Mouse (Mus musculus) embryo, embryonic 10 days (tissue): ENCODE data around the gene Babam1.
"Not testable (repeated sequence)": the region's sequence is repeated elsewhere in the genome, so short reads cannot be mapped to it uniquely, and the experiment has no call there.

ENCODE experiments used
- DNase-seq: peaks from one replicate; pipeline ENCODE4 v3.0.0-alpha.2; 2015; ENCODE audit warnings: low spot score

Gene Babam1

DNA sequence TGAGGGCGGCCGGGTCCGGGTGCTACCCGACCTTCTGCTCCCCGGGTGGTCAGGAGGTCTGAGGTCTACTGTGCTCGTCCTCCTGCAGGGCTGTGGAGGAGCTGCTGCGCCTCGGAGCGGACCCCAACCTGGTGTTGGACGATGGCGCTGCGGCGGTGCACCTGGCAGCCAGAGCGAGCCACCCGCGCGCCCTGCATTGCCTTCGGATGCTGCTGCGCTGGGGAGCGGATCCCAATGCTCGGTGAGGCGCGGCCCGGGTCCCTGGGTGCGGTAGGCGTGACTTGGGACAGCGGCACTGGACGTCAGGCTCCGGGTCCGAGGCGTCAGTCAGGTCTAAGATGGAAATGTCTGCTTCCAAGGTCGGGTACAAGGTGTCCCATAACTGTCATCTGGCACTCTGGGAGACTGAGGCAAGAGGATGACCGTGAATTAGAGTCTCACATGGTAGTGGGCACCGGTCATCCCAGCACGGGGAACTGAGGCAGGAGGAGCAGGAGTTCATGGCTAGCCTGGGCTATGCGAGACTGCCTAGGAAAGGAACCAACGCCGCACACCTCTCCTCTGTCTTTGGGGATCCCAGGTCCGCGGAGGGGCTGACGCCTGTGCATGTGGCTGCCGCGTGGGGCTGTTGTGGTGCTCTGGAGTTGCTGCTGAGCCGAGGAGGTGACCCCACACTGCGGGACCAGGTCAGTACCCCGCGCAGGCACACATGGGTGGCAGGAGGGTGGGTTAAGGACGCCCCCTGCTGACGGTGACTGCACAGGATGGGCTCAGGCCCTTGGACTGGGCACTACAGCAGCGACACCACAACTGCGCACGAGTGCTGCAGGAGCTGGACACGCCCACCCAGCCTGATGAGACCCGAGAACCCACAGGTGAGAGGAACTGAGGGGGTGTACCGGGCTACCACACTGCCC is 9.7 kb downstream of the Babam1 start:
- peak; percentile 92 for DNase-seq

DNA sequence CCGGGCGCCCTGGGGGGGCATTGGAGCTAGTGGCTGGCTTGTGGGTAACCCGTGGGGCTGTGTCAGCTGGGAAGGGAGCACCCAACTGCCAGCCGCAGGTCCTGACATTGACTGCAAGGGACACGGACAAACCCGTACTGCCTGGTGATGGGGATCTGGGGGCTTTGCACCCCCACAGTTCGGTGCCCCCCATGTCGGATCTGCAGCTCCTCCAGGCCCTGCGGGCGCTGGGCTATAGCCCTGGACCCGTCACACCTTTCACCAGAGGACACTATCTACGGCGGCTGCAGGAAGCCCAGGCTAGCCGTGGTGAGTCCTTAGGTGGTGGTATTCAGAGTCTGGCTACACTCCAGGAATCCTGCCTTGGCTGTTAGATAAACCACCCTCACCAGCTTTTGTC is 10.8 kb downstream of the Babam1 start:
- no peak for DNase-seq

- no peak for DNase-seq
These were observed 11.6 kb downstream of the Babam1 start for GRCm38 (mm10) chr8:71408231-71408630.

DNA sequence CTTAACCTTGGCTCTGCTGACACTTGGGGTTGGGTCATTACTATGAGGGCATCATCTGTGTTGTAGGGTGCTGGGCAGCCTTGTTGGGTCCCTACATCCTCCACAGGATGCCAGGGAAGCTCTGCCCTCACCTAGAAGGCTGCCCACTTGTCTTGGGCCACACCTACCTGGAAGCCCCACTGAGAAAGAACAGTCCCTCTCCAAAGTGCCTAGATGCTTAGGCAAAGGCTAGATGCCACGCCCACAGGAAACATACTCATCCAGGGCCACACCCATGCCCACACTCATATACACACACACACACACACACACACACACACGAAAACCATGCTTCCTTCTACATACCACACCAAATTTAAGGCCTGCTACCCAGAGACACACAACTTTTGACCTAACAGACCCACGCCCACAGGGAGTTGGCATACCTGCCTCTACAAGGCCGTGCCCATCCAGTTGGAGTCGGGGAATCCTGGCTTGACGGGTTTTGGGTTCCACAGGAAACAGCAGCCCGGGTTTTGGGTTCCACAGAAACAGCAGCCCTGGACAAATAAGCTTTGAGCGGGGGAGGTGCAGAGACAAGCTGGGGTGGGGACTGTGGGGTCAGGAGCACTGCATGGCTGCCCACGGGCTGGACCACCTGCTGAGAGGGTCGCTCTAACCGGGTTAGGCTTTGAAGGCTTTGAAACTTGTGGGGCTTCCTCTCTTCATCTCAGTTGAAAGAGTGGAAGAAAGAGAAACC is 15.0 kb downstream of the Babam1 start:
- DNase-seq: no peak

- no peak for DNase-seq
These were observed 25.5 kb downstream of the Babam1 start for GRCm38 (mm10) chr8:71422121-71422520.

DNA sequence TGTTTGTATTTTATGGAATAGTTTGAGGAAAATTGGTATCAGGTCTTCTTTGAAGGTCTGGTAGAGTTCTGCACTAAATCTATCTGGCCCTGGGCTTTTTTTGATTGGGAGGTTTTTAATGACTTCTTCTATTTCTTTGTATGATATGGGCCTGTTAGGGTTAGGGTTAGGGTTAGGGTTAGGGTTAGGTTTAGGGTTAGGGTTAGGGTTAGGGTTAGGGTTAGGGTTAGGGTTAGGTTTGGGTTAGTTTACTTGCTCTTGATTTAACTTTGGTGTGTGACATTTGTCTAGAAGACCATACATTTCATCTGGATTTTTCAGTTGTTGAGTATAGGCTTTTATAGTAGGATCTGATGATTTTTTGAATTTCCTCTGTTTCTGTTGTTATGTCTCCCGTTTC is 36.3 kb downstream of the Babam1 start:
- not testable (repeated sequence) for DNase-seq

DNA sequence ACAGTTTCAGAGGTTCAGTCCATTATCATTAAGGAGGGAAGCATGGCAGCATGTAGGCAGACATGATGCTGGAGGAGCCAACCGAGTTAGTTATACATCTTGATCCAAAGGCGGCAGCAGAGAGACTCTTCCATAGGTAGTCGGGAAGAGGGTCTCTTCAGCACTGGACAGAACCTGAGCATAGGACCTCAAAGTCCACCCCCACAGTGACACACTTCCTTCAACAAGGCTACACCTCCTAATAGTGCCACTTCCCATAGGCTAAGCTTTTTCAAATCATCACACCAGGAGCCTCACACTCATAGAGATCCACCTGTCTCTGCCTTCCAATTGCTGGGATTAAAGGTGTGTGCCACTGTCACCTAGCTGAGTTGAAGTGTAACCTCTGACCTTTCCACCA is 40.4 kb downstream of the Babam1 start:
- DNase-seq: no peak

DNA sequence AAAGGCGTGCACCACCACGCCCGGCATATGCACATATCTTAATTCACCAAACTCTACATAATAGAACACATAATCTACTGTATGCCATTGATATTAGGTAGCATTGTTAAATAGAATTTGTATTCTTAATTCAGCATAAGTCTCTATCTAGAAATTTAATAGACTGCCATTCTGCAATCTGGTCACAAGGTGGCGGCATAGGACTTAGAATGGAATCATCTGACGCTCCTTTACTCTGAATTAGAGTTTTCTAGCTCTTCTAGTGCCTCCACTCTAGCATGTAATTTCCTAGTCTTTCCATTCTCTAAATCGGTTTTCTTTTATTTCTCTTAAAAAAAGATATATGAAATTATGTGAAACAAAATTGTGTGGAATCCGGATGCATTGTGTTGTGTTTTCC is 44.7 kb downstream of the Babam1 start:
- DNase-seq: peak; percentile 76

DNA sequence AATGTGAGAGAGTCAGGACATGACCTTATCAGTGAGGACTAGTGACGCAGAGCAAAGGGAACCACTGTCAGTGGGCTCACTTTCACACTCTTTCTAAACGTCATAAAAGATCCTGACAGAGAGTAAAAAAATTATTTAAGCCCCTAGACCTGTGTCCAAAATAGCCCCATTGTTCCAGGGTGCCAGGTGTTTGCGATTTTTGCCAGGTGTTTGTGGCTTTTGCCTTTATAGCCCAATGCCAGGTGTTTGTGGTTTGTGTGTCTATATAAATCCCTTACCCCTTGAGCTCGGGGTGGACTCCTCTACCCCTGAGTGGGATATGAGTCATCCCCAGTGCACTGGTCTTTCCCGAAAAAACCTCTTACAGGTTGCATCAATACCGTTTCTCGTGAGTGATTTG is 48.4 kb downstream of the Babam1 start:
- DNase-seq: no peak

GRCm38 (mm10) chr8:71451337-71451736 is 54.7 kb downstream of the Babam1 start:
- DNase-seq: no peak

DNA sequence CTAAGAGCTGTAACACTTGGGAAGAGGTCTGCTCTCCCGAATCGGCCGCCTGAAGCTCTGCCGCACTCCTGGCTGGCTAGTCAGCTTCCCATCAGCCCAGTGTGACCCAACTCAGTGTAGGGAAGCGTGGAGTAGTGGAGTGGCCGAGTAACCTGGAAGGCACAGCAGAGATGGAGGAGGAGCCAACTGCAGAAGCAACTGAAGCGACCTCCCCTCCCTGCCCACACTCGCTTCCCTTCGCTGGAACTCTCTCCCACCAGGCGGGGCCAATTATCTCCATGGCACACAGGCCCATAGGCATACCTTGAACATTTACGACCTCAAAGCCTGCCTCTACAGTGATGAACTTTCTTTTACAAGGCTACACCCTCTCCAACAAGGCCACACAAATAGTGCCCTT is 55.1 kb downstream of the Babam1 start:
- DNase-seq: no peak

DNA sequence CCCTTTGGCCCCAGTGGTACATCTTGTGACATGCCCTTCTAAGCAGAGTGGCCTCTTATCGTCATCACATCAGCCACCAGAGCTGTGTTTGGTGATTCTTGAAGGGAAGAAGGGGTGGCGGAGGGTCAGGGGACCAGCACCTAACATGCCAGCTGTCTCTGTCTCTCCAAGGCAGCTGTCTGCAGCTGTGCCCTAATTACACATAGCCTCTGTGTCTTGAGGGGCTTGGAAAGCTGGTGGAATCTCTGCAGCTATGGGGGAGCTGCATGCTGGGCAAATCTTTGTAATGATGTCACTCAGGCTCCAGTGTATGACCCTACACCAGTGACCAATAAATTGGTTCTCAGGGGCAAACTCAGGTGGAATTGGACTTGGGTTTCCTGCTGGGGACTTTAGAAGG is 56.0 kb downstream of the Babam1 start:
- DNase-seq: no peak
